Mouse (Mus musculus): ENCODE measurements around the gene Tns1. TPM values are rescaled to one million over a fixed set of nuclear protein-coding genes. Genes with fewer than 3 reads are reported as not detected.
A peak's percentile ranks its signal among the peaks of the same experiment; 100 is the strongest.

The Tns1 gene
- polyA plus RNA-seq, 1 experiment from 2014 or later: 121 TPM

DNA sequence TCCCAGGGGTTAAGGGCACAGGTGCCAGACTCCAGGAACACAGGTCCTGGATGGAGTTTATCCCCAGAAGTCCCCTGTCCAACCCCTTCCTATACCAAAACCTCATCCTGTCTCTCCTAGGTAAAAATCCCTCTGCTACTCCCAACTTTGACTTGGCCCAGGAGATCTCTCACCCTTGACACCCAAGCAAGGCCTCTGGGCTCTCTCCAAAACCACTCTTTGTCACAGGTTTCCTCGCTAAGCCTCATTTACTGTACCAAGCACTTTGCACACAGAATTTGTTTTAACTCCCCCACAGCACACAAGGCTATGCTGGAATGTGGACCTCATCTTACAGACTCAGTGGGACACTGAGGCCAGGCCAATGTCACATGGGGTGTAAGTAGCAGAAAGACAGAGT, 94.0 kb downstream of the Tns1 start:
- 68% methylated on average over 1 of the region's 1 CpGs for WGBS
- Histone ChIP-seq H3K4me1 (replicated peaks) (peaks cover 100% of the 10 kb centered on the region), H3K36me3 (no peaks in the 10 kb centered on the region), H3K4me2 (peak overlapping the region; percentile 38), H3K27me3 (no peaks in the 10 kb centered on the region), H3K4me3 (no peak overlapping the region), H3K9me3 (replicated peaks) (no peaks in the 10 kb centered on the region), H3K27ac (peak overlapping the region; percentile 93), H3K9ac (peak overlapping the region; percentile 37)
- no peak for ATAC-seq (replicated peaks; ENCODE audit: insufficient number of reproducible peaks, insufficient read depth, low FRiP score, low read depth)

DNA sequence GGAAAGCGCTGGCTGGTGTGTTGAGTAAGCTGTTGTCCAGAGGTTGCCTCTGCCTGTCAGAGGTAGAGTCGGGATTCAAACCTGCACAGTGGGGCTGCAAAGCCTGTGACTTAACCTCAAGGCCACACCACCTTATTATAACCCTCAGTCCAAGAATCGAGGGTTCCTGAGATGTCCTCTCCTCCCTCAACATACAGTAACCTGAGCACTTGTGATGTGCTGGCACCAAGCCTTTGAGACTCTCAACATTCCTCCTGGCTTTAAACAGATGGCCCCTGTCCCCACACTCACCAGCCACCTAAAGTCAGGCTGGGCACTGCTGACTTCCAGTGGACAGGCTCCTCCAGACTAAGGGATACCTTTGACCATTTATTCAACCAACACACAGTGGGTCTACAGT, 94.6 kb downstream of the Tns1 start:
- Histone ChIP-seq H3K4me1 (replicated peaks) (peaks cover 100% of the 10 kb centered on the region), H3K27ac (peak overlapping the region; percentile 93), H3K4me3 (no peak overlapping the region), H3K36me3 (no peaks in the 10 kb centered on the region), H3K4me2 (peak overlapping the region; percentile 5; the same call in 1 of the 2 replicates), H3K9ac (peak overlapping the region; percentile 23; the same call in 1 of the 2 replicates), H3K9me3 (replicated peaks) (no peaks in the 10 kb centered on the region), H3K27me3 (no peaks in the 10 kb centered on the region)
- ATAC-seq (replicated peaks; ENCODE audit: insufficient number of reproducible peaks, insufficient read depth, low FRiP score, low read depth): no peak
- 41% methylated on average over 3 of the region's 3 CpGs for WGBS

DNA sequence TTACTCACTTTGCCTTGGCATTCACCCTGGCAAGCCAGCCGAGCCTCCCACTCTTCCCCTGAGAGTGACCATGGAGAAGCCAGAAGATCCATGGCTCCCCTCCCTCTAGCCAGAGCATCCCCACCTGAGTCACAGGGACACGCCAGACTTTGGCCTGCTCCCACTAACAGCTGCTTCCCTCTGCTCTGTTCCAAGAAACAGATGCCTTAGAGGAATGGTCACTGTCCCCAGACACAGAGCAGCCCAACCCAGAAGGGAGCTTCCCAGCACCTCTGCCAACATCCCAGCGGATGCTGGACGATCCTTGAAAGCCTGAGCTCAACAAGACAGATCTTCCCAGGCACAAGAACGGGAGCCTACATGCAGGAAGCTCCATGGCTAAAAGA, 95.4 kb downstream of the Tns1 start:
- Histone ChIP-seq H3K4me1 (replicated peaks) (peaks cover 100% of the 10 kb centered on the region), H3K9ac (0 out of 2 replicates have a peak overlapping the region, but pooled peaks have one; percentile 23), H3K36me3 (no peaks in the 10 kb centered on the region), H3K4me3 (no peak overlapping the region), H3K4me2 (no peak overlapping the region; the same call in 1 of the 2 replicates), H3K27ac (peak overlapping the region; percentile 93), H3K27me3 (no peaks in the 10 kb centered on the region), H3K9me3 (replicated peaks) (no peaks in the 10 kb centered on the region)
- WGBS: 50% methylated on average over 5 of the region's 5 CpGs
- no peak for ATAC-seq (replicated peaks; ENCODE audit: insufficient number of reproducible peaks, insufficient read depth, low FRiP score, low read depth)

DNA sequence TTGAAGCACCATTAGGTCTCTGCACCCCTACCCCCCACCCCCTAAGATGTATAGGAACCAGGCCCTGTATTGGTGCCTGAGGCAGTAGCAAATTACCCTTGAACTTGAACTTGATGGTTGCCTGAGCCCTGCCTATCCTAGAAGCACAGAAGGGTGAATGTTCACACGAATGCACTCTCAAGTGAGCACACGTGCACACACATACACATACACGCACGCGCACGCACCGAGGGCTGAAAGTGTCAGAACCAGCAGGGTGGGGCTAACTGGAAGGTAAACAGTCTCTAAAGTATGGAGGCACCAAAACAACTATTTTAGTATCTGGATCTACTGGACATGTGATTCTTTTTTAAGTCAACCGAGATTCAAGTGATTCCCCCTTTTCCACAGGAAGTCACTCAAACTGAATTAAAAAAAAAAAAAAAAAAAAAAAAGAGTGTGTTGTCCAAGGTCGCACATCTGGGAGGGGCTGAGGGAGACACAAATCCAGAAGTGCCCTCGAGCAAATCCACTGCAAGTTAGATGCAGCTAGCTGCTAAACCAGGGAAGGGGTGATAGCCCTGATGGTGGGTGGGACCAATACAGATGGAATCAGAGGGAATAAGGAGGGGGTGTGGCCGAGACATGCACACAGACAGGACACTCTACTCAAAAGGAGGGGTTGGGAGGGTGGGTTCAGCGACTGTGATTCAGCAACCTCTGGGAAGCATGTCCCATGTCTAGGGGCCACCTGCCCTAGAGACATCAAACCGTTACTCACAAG, 96.0 kb downstream of the Tns1 start:
- Histone ChIP-seq H3K4me2 (peak overlapping the region; percentile 27; the same call in 1 of the 2 replicates), H3K27me3 (no peaks in the 10 kb centered on the region), H3K27ac (peak overlapping the region; percentile 93), H3K4me1 (replicated peaks) (peaks cover 100% of the 10 kb centered on the region), H3K4me3 (no peak overlapping the region), H3K9me3 (replicated peaks) (no peaks in the 10 kb centered on the region), H3K9ac (0 out of 2 replicates have a peak overlapping the region, but pooled peaks have one; percentile 23), H3K36me3 (no peaks in the 10 kb centered on the region)
- 67% methylated on average over 13 of the region's 13 CpGs for WGBS
- no peak for ATAC-seq (replicated peaks; ENCODE audit: insufficient number of reproducible peaks, insufficient read depth, low FRiP score, low read depth)

DNA sequence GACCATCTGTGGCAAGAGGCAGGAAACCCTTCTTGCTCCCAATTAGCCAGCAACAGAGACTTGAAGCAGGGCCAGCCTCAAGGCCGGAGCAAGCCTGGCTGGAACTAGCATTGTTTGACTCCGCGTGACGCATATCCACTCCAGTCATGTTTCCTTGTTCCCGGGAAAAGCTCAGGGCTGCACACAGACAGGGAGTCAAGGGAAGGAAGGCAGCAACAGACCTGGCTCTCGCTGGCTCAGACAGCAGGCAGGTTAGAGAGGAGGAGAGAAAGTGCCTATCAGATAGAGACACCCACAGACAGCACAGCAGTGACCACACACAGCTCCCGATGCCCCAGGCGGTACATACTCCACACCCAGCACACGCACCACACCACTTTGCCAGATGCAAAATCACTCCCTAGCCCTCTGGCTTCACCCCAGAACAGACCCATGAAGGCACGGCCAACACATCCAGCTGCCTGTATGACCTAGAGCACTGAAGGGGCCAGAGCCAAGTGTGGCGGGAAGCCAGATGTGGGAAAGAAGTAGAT, 96.6 kb downstream of the Tns1 start:
- Histone ChIP-seq H3K4me2 (peak overlapping the region; percentile 27), H3K4me1 (replicated peaks) (peaks cover 100% of the 10 kb centered on the region), H3K9ac (peak overlapping the region; percentile 31), H3K36me3 (no peaks in the 10 kb centered on the region), H3K27me3 (no peaks in the 10 kb centered on the region), H3K4me3 (no peak overlapping the region), H3K27ac (peak overlapping the region; percentile 93), H3K9me3 (replicated peaks) (no peaks in the 10 kb centered on the region)
- ATAC-seq (replicated peaks; ENCODE audit: insufficient number of reproducible peaks, insufficient read depth, low FRiP score, low read depth): peak; percentile 33
- WGBS: 13% methylated on average over 11 of the region's 11 CpGs

DNA sequence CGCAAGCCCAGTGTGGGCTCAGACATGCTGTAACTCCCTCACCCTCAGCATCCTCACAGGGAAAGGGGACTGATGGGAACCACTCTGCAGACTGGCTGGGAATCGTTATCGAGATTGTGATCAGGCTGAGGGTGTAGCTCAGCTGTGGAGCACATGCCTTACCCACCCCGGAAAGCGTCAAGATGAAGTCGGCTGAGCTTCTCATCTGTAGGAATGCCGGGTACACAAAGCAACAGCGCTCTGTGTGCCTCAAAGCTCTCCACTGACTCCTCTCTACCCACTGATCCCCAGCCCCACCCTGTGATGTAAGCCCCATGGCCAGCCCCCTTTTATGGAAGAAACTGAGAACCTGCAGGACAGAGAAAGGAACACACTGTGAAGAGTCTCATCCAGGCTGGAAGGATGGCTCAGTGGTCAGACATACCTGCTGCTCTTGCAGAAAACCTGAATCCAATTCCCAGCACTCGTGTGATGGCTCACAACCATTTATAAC, 97.5 kb downstream of the Tns1 start:
- H3K27ac ChIP-seq: peak overlapping the region; percentile 93
- ATAC-seq (replicated peaks; ENCODE audit: insufficient number of reproducible peaks, insufficient read depth, low FRiP score, low read depth): no peak
- no peaks in the 10 kb centered on the region for H3K27me3 ChIP-seq
- WGBS: 33% methylated on average over 9 of the region's 9 CpGs
- H3K4me2 ChIP-seq: no peak overlapping the region
- no peak overlapping the region for H3K4me3 ChIP-seq
- H3K9ac ChIP-seq: peak overlapping the region; percentile 31; the same call in 1 of the 2 replicates
- peaks cover 99% of the 10 kb centered on the region for H3K4me1 ChIP-seq (replicated peaks)
- no peaks in the 10 kb centered on the region for H3K9me3 ChIP-seq (replicated peaks)
- H3K36me3 ChIP-seq: no peaks in the 10 kb centered on the region

DNA sequence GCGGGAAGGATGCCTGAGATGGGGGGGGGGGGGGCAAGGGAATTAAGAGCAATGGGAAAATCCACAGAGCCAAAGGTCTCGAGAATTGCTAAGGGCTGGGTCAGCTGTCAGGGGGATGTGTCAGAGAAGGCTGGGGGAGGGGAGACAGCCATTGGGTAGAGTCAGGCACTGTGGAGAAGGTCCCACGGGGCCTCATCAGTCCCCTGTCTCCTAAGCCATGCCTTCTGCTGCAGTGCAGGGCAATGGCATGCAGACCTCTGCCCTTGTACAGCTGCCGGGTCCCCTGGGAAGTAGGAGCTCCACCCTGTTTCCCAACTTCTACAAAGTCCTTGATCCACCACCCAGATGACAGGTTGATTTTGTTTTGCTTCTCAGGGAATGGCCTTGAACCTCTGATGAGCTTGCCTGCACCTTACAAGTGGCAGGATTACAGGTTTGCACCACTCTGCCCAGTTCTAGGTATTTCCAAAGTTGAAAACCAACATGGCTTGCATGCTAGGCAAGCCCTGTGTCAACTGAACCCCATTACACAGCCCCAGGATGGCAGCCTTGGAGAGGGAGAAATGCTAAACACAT, 98.5 kb downstream of the Tns1 start:
- Histone ChIP-seq H3K4me3 (no peak overlapping the region), H3K4me2 (0 out of 2 replicates have a peak overlapping the region, but pooled peaks have one; percentile 14), H3K27me3 (no peaks in the 10 kb centered on the region), H3K4me1 (replicated peaks) (peaks cover 98% of the 10 kb centered on the region), H3K27ac (peak overlapping the region; percentile 93), H3K9ac (0 out of 2 replicates have a peak overlapping the region, but pooled peaks have one; percentile 9), H3K36me3 (no peaks in the 10 kb centered on the region), H3K9me3 (replicated peaks) (no peaks in the 10 kb centered on the region)
- no peak for ATAC-seq (replicated peaks; ENCODE audit: insufficient number of reproducible peaks, insufficient read depth, low FRiP score, low read depth)
- 39% methylated on average over 4 of the region's 4 CpGs for WGBS

DNA sequence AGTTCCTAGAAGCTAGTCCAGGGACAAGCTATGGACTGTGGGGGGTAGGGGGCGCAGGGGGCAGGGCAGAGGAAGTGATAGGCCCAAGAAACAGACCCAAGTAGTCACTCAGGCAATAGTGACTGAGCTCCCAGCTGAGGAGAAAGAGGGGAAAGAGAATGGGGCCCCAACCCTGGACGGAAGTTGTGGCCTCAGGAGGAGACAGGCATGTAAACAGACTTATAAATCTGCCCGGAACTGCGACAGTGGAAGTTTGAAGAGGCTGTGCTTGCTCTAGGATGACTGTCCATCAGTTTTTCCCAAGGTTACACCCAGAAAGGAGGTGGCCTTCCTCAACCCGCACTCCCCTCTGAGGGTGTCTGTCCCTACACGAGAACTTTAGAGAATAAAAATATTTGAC, 99.0 kb downstream of the Tns1 start:
- Histone ChIP-seq H3K4me1 (replicated peaks) (peaks cover 98% of the 10 kb centered on the region), H3K36me3 (no peaks in the 10 kb centered on the region), H3K9ac (no peak overlapping the region; the same call in 1 of the 2 replicates), H3K27me3 (no peaks in the 10 kb centered on the region), H3K4me3 (no peak overlapping the region), H3K9me3 (replicated peaks) (no peaks in the 10 kb centered on the region), H3K27ac (peak overlapping the region; percentile 93), H3K4me2 (no peak overlapping the region)
- WGBS: 36% methylated on average over 6 of the region's 6 CpGs
- no peak for ATAC-seq (replicated peaks; ENCODE audit: insufficient number of reproducible peaks, insufficient read depth, low FRiP score, low read depth)

DNA sequence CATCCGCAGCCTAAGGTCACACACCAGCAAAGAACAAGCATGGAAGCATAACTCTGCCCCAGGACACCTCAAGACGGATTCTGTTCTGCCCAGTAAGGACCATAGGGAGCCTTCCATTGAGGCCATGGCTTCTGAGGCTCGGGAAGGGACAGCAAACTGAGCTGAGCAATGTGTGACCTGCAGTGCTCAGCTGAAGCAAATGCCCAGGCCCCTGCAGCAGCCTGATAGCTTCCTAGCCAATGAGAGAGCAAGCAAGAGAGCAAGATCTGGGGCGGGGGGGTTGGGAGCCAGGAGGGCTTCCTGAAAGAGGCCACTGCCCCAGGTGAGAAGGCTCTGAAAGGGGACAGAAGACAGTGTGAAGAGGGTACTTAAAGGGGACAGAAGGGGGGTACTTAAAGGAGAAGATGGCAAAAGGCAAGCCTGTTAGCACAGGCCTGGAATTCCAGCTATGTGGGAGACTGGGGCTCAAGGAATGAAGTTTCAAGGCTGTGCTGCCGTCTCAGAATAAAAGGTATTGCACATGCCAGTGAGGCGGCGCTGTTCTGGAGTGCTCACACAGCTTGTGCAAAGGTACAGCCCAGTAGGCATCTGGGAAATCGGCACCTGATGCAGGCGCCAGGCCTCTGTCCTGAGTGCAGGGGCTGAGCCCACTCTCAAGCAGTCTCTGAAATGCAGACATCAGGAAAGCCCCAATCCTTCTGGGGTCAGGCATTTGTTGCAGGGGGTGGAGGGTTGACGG, 99.6 kb downstream of the Tns1 start:
- no peak for ATAC-seq (replicated peaks; ENCODE audit: insufficient number of reproducible peaks, insufficient read depth, low FRiP score, low read depth)
- no peak overlapping the region for H3K4me2 ChIP-seq
- WGBS: 37% methylated on average over 10 of the region's 10 CpGs
- H3K27me3 ChIP-seq: no peaks in the 10 kb centered on the region
- H3K27ac ChIP-seq: peak overlapping the region; percentile 93
- peak overlapping the region; percentile 7; the same call in 1 of the 2 replicates for H3K9ac ChIP-seq
- no peaks in the 10 kb centered on the region for H3K36me3 ChIP-seq
- H3K4me1 ChIP-seq (replicated peaks): peaks cover 97% of the 10 kb centered on the region
- no peak overlapping the region for H3K4me3 ChIP-seq
- H3K9me3 ChIP-seq (replicated peaks): no peaks in the 10 kb centered on the region

DNA sequence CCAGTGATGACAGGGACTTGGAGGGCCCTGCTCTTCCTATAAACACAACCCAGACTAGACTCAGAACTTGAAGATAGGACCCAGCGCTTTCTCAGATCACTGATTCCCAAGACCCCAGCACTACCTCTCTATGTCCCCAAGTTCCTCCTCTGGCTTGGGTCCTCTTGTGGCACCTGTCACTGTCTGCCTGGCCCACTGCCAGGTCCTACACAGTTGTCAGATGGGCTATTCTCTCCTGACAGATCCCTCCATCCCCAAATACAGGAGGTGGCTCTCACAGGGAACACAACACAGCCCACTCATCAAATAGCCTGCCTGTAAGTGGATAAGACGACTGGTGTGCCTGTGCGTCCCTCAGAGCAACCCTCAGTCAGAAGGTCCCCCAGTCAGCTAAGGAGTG, 101.3 kb downstream of the Tns1 start:
- Histone ChIP-seq H3K4me3 (no peak overlapping the region), H3K27ac (peak overlapping the region; percentile 93), H3K4me1 (replicated peaks) (peaks cover 86% of the 10 kb centered on the region), H3K36me3 (no peaks in the 10 kb centered on the region), H3K9me3 (replicated peaks) (no peaks in the 10 kb centered on the region), H3K9ac (no peak overlapping the region), H3K27me3 (no peaks in the 10 kb centered on the region), H3K4me2 (no peak overlapping the region)
- WGBS: 53% methylated on average over 3 of the region's 3 CpGs
- no peak for ATAC-seq (replicated peaks; ENCODE audit: insufficient number of reproducible peaks, insufficient read depth, low FRiP score, low read depth)

DNA sequence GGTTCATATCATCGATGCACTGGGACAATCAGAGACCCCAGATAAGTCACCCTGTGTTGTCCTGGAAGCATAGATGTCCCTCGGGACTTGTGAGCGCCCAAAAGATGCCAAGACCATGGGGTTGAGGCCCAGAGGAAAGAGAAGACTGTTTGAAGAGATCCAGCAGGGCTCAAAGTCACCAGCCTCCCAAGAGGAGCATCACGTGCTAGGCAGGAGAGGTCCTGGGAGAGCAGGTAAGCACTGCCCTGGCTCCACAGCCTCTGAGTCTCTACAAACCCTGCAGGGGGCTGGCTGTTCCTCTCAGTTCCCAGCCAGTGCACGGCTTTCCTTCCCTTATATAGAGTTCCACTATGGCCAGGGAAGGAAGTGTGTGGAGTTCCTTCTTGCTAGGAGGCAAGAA, 101.7 kb downstream of the Tns1 start:
- Histone ChIP-seq H3K27me3 (no peaks in the 10 kb centered on the region), H3K4me1 (replicated peaks) (peaks cover 86% of the 10 kb centered on the region), H3K36me3 (no peaks in the 10 kb centered on the region), H3K4me3 (no peak overlapping the region), H3K4me2 (no peak overlapping the region), H3K9me3 (replicated peaks) (no peaks in the 10 kb centered on the region), H3K9ac (no peak overlapping the region), H3K27ac (peak overlapping the region; percentile 93)
- 64% methylated on average over 5 of the region's 5 CpGs for WGBS
- ATAC-seq (replicated peaks; ENCODE audit: insufficient number of reproducible peaks, insufficient read depth, low FRiP score, low read depth): no peak

Data from heart, embryonic 15.5 days (tissue).